ENCODE assay signal across 35 mouse cellular contexts in the genomic region with DNA sequence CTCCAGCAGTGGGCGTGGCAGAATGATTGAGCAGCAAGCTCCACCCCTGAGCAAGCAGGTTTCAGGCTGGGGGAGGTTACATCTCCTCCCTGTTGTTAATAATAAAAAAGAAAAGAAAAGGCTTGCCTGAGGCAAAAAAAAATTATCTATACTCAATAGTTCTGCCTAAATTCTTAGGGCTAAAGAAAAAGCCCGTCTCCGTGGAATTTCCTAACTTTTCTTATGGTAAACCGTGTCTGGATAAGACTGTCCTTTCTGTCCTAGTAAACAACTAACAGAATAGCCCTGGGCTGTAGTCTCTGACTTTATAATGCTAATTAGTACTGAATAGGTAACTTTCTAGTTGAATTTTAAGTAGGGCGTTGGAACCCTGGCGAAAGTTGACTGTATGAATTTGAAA. TPM values are rescaled to one million over a fixed set of nuclear protein-coding genes. Genes with fewer than 3 reads are reported as not detected.
"Had no signal": no experiment of that assay in that cellular context is flagged by ENCODE, and none has a peak within 500 bp of the region (broad histone marks: within the 10 kb centered on the region; RNA-seq: fewer than 3 reads in every experiment).

No protein-coding gene starts in this region.

RNA-seq across cellular contexts. Expression of gene Cyp2b23, which starts 20.0 kb away (rescaled TPM):
- total RNA-seq: gastrocnemius, adult 2 months; gastrocnemius, postnatal 10 days; gastrocnemius, postnatal 25 days; gastrocnemius, postnatal 4 days; granulocyte monocyte progenitor cell, adult 5-6 weeks; heart, adult 18-20 months; heart, adult 8-10 months; heart, postnatal 10 days; heart, postnatal 25 days; heart, postnatal 4 days; layer of hippocampus, adult 2 months; layer of hippocampus, postnatal 10 days; layer of hippocampus, postnatal 25 days; left cerebral cortex, adult 2 months; left cerebral cortex, postnatal 14 days; left cerebral cortex, postnatal 36 days had no signal
- polyA plus RNA-seq: heart, embryonic 10.5 days; heart, embryonic 12.5 days; heart, embryonic 14.5 days; heart, embryonic 16.5 days; hindbrain, embryonic 10.5 days; hindbrain, embryonic 12.5 days; hindbrain, embryonic 14.5 days; hindbrain, embryonic 16.5 days; inflammation-experienced regulatory T-cells, adult 6 months; intestine, embryonic 15.5 days; intestine, postnatal 0 days; kidney, embryonic 15.5 days; kidney, postnatal 0 days; limb, embryonic 10.5 days; limb, embryonic 12.5 days; limb, embryonic 14.5 days; liver, embryonic 11.5 days; liver, embryonic 13.5 days; liver, embryonic 15.5 days had no signal

RNA-seq across cellular contexts. Expression of gene Cyp2b19, which starts 50.8 kb away (rescaled TPM):
- total RNA-seq: gastrocnemius, adult 2 months; gastrocnemius, postnatal 10 days; gastrocnemius, postnatal 25 days; gastrocnemius, postnatal 4 days; granulocyte monocyte progenitor cell, adult 5-6 weeks; heart, adult 18-20 months; heart, adult 8-10 months; heart, postnatal 10 days; heart, postnatal 25 days; heart, postnatal 4 days; layer of hippocampus, adult 2 months; layer of hippocampus, postnatal 10 days; layer of hippocampus, postnatal 25 days; left cerebral cortex, adult 2 months; left cerebral cortex, postnatal 14 days; left cerebral cortex, postnatal 36 days had no signal
- polyA plus RNA-seq: heart, embryonic 10.5 days; heart, embryonic 12.5 days; heart, embryonic 14.5 days; heart, embryonic 16.5 days; inflammation-experienced regulatory T-cells, adult 6 months; intestine, embryonic 15.5 days; intestine, postnatal 0 days; kidney, embryonic 15.5 days; kidney, postnatal 0 days; limb, embryonic 10.5 days; limb, embryonic 12.5 days; liver, embryonic 11.5 days; liver, embryonic 13.5 days; liver, embryonic 15.5 days had no signal
